Mouse (Mus musculus) cerebellum, adult (tissue): ENCODE data around the gene Neu3.
"Not testable (repeated sequence)": the region's sequence is repeated elsewhere in the genome, so short reads cannot be mapped to it uniquely, and the experiment has no call there.

Experiments
- ATAC-seq: cut with Nextera tagmentation; 2 replicates; pipeline ENCODE4 v1.9.2; 2017; ENCODE audit warnings: mild to moderate bottlenecking, moderate library complexity, mixed read lengths; ENCODE audit not compliant: insufficient number of reproducible peaks, low FRiP score, low TSS enrichment

The Neu3 gene

DNA sequence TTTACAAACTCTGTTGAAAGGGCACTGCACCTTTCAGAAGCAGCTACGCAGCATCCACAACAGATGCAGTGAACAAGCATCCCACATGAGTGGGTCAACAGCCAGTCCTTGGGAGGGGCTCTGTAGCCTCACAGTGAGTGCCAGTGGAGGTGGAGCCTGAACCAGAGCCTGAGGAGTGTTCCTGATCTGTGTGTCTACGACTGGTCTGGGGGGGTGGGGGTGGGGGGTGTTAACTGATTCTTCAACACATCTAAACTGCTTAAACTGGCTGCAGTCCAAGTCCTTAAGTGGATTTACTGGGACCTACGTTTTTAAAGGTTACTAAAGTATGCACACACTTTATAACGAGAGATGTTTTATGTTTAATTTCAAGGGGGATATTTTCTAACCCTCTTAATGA is 8.6 kb upstream of the Neu3 start:
- ATAC-seq: no peak

DNA sequence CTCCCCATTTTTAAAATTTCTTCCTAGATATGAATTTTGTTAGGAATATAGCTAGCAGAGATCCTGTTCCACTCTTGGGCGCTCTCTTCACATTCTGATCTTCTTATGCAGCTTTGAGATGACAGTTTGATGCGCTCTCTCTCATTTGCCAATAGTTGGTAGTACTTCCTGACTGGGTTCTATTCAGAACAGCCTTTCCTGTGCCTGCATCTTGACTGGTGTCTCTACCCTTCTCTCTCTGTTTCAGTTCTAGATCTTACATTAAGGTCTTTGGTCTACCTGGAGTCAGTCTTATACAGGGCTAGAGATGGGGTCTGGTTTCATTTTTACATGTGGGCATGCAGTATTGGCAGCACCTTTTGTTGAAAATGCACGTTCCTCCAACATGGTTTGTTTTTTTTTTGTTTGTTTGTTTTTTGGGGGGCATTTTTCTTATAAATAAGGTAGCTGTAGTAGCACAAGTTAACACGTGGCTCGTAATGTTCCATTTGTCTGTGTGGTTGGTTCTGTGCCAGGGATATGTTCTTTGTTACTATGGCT is 6.2 kb upstream of the Neu3 start:
- ATAC-seq: no peak

DNA sequence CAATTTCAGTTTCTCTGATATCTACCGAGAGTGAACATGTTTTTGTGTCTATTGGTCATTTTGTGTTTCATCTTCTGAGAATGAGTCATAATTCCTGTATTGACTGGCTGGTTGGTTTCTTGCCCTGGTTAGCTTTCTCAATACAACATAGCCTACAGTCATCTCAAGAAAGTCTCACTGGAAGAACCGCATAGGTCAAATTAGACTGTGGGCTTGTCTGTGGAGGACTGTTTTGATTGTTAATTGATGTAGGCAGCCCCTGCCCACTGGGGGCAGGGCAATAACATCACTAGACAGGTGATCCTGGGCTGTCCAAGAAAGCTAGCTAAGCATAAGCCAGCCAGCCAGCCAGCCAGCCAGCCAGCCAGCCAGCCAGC is 5.6 kb upstream of the Neu3 start:
- no peak for ATAC-seq

DNA sequence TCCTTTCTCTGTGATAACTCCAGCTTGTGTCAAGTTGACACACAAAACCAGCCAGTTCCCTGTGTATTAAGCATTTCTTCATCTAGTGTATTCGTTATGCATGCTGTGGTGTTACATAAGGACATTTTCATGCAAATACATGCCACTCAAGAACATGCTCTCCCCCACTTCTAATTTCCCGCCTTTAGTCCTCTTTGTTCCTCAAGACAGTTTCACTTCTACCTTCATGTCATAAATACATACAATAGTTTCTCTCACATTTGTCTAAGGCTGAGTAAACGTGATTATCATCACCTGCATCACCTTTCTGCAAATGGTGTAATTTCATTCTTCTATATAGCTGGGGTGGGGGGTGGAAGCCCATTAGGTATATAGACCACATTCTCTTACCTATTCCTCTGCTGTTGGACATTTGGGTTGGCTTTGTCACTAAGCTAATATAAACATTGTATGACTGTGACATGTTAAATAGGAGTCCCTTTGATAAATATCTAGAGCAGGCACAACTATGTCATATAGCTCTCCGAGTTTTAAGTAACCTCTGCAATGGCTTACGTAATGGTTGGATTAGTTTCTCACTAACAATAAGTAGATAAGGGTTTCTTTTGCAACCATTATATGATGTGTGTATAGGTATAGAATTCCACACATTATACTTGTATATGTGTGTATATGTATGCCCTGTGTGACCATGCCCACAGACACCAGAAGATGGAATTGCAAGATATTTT is 5.1 kb upstream of the Neu3 start:
- no peak for ATAC-seq

DNA sequence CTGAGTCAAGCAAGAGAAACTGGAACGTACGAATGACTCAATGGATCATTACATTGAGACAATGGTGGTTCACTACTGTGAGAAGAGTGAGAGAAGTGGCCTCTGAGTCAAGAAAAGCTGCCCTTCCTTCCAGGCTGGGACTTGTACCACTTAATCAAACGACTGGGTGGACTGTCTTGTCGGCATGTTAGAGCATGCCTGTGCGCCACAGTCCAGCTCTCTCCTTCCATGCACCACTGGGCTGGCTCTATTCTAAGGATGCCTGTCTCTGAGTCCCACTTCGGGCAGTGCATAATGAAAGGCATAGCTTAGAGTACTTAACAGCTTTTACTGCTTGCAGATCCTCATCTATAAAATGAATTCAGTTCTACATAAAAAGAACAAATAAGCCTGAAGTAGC is 2.1 kb downstream of the Neu3 start:
- no peak for ATAC-seq

DNA sequence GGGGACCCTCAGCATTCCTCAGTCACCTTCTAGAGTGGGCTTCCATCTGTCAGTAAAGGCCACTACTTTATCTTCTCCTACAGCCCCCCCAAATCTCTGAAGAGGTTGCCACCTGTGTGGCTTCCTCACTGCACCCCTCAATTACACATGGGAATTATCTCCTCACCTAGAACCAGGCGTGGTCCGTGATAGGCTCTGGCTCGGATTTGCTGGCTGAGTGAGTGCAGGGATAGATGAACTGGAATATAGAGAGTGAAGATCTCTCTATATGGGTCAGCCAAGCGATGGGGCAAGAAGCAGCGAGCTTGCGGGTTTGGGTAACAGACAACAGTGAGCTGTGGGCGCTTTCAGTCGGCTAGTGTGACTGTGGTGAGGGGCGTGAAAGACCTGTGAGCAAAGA is 2.7 kb downstream of the Neu3 start:
- no peak for ATAC-seq

DNA sequence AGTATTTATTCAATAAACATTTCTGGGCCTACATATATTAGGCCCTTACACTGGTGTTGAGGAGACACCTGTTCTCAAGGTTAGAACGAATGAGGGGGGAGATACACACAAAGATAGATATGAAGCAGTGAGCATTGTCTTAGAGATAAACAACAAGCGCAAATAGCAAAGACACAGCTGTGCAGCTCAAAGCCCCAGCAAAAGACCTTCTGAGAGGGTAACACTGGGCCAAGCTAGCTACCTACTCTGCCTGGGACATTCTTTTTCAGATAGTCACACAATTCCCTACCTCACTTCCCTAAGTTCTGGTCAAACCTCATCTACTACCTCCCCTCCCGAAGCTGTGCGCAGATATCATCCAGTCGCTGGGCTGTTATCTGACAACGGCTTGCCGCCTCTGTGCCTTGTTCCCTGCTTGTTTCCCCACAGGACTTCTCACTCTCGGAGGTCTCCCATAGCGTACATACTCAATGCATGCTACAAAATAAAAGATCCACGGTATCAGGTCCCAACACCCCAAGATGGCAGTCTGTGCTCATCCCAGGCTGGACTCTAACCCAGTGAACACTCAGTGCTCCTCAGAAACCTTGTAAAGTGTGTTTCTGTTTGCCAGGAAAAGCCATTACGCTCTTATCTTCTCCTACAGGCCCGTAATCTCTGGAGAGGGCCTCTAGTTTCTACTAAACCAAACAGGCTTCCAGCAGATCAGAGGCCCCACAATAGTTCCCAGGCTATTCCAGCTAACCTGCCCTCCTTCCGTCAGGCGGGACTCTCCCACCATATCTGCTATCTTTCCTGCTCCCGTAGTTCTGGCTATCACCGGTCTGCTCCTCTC is 3.4 kb downstream of the Neu3 start:
- no peak for ATAC-seq

DNA sequence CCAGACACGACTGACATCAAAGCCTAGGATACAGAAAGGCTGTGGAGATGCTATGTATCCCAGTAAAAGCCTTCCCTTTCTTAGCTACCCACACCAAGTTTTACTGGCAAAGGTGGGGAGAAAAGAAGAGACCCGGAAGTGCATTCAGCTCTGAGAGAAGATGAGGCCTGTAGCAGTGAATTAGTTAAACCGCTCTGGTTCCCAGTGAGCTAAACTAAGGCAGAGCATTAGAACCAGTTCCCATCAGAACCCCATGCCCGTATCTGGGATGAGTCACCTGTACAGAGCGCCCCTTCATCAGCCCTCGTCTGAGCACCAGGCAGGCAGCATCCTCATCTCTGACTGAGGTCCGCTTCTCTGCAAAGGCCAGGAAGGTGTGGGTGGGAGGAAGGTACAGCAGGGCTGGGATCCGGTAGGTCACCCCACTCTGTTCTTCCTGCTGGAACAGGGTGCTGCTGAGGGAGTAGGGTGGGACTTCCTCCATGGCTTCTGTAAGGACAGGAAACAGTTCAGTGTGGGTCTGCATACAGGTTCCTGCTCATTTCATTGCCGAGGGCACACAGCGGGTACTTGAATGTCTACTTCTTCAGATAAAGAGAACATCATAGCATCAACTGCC is 5.1 kb downstream of the Neu3 start:
- ATAC-seq: no peak

DNA sequence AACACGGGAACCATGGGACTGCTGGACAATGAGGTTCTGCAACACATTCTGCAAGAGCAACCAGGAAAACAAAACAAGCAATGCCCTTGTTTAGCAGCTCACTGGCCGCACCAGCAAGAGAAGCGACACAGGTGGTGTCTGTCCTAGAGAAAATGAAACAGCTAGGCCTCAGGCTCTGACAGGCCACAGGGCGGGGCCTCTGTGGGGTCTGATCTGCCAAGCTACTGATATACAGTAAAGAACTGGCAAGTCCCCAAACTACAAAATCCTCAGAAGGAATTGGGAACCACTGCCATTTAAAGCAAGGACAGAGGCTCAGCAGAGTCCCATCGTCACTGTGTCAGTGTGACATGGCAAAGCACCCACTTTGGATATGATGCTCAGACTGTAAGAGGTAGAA is 5.8 kb downstream of the Neu3 start:
- no peak for ATAC-seq

DNA sequence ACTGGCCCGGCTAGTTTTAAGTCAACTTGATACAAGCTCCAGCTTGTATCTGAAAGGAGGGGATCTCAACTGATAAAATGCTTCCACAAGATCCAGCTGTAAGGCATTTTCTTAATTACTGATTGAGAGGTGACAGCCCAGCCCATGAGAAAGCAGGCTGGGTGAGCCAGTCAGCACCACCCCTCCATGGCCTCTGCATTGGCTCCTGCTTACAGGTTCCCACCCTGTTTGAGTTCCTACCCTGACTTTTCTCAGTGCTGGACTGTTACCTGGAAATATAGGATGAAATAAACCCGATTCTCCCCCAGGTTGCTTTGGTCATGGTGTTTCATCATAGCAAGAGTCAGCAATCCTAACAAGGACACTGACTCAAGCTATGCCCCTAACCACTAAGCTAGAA is 6.3 kb downstream of the Neu3 start:
- ATAC-seq: no peak

DNA sequence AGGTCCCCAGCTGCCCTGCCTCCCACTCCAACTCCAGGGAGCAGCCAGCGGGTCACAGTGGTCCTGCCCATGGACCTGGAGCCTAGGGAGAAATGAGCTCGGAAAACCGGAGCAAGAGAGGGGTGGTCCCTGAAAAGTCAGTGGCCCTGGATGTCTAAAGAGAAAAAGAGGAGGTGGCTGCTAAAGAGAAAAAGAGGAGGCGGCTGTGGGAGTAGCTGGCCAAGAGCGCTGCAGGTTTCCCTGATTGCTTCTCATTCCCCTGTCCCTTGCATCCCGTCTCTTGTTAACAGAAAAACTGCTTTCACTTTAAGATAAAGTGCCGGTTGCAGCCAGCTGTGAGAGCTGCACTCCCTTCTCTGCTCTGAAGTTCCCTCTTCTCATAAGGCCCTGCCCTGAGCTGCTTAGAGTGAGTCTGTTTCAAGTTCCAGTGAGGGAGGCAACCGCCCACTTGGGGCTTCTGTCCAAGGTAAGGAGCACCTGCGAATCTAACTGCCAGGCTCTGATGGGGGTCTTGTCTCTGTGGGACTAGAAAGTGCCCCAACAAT is 10.0 kb downstream of the Neu3 start:
- ATAC-seq: not testable (repeated sequence)

DNA sequence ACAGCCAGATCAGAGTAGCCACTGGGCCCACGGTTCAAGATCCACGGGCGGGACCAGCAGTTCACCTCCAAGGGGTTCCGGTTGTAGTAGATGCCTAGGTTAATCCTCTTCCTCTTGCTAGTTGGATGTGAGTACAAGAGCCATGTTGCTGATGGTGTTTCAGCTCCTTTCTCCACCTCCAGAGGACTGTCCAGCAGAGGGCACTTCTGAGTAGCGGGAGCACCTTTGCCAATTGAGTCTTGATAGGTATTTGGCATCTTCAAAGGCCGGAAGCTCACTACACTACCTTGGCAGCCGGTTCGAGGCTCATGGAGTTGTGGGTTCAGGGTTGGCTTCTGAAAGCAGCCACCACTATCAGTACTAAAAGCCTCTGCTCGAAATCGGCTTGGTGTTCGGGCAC is 14.8 kb downstream of the Neu3 start:
- ATAC-seq: no peak

DNA sequence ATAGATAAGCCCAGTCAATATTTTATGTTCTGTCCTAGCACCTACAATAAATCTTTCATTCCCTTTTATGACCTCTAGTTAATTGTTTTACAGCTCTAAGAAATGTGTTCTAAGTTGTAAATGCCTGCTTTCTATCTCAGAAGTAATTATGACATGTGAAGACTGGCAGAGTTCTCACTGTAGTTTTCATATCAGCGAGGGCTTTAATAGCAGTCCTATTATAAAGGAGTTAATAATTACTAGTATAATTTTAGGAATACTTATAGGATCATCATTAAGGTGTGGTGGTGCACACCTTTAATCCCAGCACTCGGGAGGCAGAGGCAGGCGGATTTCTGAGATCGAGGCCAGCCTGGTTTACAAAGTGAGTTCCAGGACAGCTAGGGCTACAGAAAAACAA is 16.6 kb downstream of the Neu3 start:
- ATAC-seq: no peak

DNA sequence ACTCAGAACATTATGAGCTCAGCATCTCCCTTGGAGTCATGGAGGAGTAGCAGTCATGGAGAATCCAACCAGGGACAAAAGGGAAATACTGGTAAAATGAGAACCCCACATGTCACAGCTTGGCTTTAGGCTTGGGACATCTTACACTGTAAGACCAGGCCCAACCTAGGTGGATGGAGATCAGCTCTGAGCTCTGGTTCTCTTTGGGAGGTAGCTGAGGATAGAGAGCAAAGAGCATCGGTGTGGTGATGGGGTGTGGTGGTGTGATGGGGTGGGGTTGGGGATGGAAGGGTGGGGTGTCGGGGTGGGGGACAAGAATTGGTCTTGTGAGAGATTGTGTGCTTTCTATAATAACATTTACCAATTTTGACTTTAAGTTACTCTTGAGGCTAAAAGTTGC is 17.4 kb downstream of the Neu3 start:
- ATAC-seq: no peak

DNA sequence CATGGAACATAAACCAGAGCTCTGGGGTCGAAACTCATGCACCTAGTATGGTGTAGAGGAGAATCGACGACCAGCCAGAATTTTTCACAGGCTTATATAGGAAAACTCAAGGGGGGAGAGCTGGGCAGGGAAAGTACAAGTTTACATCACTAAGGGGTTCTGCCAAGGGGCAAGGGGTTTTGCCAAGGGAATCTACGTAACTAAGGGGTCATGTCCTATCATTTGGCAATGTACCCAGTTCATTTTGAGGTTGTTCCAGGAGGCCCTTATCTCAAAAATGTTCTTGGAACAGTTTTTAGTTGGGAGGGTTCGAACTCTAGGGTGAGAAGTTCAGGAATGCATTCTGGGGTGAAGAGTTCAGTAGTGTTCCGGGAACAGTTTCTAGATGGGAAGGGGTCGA is 21.2 kb downstream of the Neu3 start:
- ATAC-seq: not testable (repeated sequence)

DNA sequence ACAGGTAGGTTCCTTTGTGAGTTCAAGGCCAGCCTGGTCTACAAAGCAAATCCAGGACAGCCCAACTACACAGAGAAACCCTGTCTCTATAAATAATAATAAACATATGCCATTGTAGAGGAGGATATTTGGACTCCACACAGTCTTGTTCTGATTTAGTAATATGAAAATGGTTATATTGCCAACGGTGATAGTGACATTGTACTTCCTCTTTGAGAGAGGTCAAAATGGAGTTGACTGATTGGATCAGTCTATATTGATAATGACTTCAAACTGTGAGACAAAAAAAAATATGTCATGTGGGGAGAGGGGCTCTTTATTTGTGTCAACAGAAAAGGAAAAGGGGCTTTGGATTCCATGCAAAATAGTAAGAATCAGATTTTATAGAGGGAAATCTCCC is 22.9 kb downstream of the Neu3 start:
- ATAC-seq: no peak

DNA sequence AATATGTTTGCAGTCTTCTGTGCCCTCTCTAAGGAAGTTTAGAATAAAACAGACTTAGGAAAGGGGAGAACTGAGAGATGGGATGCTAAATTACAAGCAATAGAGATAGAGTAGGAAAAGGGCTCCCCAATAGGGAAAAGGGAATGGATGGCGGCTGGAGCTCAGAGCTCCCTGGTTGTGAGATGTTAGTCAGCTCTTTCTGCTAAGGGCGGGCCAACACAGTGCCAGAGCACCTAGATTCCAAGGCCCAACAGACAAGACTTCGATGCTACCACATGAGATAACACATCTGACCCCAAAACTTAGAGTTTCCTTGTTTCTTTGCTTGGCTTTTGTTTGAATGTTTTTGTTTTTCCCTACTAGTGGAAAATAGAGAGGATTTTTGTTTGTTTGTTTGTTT is 24.2 kb downstream of the Neu3 start:
- ATAC-seq: not testable (repeated sequence)

DNA sequence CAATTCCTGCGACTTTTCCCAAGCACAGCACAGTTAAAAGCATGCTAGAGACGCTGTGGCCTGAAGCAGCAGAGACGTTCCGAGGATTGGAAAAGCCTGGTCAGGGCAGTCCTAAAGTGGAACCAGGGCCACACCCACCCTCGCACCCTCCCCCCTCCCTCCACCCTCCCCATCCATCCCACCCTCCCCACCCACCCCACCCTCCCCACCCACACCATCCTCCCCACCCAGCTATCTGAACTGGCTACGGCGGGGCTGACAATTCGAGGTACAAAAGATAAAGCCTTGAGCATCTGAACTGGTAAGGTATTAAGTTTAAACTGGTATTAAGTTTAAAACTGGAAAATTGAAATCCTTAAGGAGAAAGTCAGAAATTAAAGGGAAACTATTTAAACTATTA is 24.7 kb downstream of the Neu3 start:
- ATAC-seq: no peak

DNA sequence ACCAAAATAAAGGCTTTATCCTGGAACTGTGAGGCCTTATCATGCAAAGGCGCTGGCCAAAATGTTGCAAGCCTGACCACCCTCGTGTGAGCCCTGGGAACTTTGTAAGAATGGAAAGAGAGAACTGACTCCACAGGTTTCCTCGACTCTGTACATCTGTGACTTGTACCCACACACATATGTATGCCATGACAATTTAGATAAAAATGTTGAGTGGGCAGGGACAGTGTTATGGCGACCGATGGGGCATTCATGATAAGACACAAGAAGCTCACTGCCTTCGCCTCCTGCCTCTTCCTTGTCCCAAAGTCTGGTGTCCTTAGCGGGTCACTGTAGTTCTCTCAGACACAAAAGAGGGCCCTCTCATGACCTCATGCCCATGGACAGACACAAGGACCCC is 29.1 kb downstream of the Neu3 start:
- no peak for ATAC-seq

DNA sequence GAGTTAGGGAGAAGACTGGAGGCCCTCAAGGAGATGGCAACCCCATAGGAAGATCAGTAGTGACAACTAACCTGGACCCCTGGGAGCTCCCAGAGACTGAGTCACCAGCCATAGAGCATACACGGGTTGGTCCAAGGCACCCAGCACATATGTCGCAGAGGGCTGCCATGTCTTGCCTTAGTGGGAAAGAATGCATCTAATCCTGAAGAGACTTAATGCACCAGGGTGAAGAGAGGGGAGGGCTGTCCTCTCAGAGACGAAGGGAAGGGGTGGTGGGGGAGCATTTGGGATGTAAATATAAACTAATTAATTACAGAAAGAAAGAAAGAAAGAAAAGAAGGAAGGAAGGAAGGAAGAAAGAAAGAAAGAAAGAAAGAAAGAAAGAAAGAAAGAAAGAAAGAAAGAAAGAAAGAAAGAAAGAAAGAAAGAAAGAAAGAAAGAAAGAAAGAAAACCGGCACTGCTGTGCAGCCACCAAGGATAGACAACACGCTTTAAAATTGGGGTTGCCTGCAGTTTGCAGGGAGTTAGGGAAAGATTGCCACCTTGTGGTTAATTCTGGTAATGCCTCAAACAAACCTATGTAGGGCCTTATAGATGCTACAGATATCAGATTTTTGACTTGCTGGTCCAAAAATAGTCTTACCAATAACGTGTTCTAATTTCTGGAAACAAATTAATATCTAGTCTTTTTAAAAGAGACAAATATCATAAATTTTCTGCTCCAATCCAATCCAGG is 30.1 kb downstream of the Neu3 start:
- ATAC-seq: no peak
